Mouse (Mus musculus) CH12F3 (cell line): ENCODE data around the gene Gm10203.
"Not testable (repeated sequence)": the region's sequence is repeated elsewhere in the genome, so short reads cannot be mapped to it uniquely, and the experiment has no call there.

Experiments
- in situ Hi-C: fragments of 300-500 bp; cut with MboI; formaldehyde crosslinking; loops from 2 replicates; pipeline ENCODE4 v1.14.3; 2020; ENCODE audit warnings: low sequenced_read_pairs

Gene Gm10203

DNA sequence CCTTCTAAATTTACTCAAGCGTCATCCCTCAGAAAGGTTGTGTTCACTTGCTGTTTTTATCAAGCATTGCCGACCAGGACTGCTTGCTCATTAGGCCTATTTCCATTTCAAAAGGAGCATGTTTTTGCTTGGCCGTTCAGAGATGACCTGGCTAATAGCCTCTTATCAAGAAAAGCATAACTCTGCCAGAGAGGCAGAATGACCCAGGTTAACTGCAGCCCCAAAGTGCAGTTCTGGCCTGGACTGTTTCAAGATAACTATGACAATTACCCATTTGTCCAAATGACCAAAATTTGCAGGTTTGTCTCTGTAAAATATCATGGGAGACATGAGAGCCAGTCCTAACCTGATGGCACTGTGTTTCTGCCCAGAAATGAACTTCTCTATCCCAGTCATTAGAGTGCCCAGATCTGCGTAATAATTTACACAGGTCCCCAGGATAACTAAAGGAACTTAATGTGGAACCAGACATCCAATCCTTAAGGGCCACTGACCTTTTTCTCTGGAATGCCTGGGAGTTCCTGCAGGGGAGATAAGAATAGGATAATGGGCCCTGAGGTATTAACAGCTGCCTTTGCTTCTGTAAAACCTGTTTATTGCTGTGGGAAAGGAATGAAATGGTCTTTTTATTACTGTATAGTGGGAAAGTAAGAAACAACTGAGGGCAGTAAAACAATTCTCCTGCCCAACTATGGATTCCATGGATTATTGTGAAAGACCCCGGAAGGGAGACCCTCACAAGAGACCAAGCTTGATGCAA is 4.6 kb downstream of the Gm10203 start:
- in situ Hi-C loops = no loop called here

GRCm38 (mm10) chr6:149135631-149136030 is 5.7 kb downstream of the Gm10203 start:
- in situ Hi-C loops = no loop called here

DNA sequence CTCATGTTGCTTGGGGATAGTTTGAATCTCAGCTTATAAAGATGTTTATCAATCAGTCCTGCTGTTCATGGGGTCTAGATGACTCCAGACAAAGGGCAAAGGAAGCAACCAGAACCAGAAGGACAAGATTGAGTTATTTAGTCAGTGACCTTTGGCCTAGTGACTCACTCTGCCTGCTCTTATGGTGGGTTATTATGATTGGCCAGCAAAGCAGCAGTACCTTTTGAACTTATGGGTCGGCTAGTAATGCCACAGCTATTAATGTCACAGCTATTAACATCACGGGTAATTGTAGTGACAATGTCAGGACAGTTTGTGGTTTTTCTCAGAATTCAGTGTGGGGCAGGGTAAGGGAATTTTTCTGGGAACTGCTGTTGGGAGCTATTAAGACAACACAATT is 8.0 kb downstream of the Gm10203 start:
- in situ Hi-C loops = no loop called here

- in situ Hi-C loops = no loop called here
These were observed 9.0 kb downstream of the Gm10203 start for GRCm38 (mm10) chr6:149139011-149139410.

GRCm38 (mm10) chr6:149139471-149139870 is 9.5 kb downstream of the Gm10203 start, which contains the start of gene Etfbkmt:
Gene Etfbkmt, plus strand, starts transcription at chr6:149139849.
- in situ Hi-C loops = no loop called here

- in situ Hi-C loops = no loop called here
These were observed 11.6 kb downstream of the Gm10203 start for GRCm38 (mm10) chr6:149141393-149142173.

GRCm38 (mm10) chr6:149145143-149145542 is 15.2 kb downstream of the Gm10203 start:
- in situ Hi-C loops = no loop called here

- in situ Hi-C loops = no loop called here
These were observed 18.7 kb downstream of the Gm10203 start for GRCm38 (mm10) chr6:149148436-149149229.

DNA sequence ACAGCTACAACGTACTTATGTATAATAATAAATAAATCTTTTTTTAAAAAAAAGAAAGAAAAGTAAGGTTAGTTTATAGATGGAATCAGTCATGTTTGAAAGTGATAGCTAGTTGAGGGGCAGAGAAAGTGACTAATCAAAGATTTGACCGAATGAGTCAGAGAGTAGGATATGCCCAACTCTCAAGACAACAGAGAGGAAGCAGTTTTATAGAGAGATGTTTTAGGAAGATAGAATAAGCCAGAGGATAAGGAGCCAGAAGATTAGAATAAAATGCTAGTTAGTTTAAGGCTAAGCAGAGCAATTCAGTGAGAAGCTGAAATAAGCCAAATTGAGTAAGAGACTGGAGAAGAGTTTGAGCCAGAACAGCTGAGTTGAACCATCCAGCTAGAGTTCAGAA is 22.1 kb downstream of the Gm10203 start:
- in situ Hi-C loops = no loop called here

- in situ Hi-C loops = no loop called here
These were observed 23.6 kb downstream of the Gm10203 start for GRCm38 (mm10) chr6:149153473-149154115.

DNA sequence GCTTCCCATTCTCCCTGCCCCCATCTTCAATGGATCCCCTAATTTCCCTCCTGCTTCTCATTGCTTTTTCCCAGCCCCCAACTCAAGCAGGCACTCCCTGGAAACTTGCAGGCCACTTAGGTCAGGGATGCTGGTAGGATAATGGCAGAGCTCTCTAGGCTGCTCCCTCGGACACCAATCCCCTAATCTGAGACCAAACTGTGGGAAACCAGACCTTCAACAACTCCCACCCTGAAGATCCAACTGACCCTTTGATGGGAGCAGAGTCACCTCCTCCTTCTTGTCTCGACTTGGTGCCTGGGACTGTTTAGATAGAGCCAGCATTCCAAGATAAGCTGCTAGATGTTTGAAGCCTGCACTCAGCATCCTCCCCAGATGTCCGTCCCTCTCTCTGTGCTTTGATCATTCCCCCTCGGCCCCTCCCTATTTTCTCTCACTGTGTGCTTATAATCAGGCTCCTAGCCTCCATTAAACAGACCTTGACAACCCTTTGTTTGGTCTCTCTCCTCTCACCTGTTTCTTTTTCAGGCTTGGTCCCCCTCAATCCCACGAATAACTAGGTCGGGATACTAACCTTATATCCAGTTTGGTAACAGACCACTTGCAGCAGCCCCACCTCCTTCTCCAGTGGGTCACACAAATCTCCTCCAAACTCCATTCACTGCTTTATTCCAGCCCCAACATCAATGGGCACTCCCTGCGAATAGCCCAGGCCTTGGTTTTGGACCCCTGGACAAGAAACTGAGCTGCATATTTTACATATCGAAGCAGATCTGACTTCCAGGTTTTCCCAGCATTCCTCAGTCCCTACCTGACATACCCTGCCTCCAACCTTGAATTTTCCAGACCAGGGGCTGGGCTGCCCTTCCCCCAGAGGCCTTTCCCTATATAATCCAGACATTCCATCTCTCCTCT is 24.4 kb downstream of the Gm10203 start:
- in situ Hi-C loops = no loop called here

GRCm38 (mm10) chr6:149155031-149155841 is 25.3 kb downstream of the Gm10203 start:
- in situ Hi-C loops = no loop called here

DNA sequence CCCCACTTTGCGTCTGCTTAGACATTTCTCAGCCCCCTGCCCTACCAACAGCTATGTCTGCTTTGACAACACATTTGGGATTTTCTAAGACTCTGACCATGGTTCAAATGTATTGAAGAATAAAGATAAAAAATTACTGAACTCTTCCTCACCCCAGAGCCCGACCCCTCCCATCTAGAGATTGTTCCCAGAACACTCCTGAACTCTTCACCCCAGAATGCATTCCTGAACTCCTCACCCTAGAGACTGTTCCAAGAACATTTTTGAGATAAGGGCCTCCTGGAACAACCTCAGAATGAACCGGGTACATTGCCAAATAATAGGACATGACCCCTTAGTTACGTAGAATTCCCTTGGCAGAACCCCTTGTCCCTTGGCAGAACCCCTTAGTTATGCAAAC is 37.1 kb downstream of the Gm10203 start:
- in situ Hi-C loops = not testable (repeated sequence)

DNA sequence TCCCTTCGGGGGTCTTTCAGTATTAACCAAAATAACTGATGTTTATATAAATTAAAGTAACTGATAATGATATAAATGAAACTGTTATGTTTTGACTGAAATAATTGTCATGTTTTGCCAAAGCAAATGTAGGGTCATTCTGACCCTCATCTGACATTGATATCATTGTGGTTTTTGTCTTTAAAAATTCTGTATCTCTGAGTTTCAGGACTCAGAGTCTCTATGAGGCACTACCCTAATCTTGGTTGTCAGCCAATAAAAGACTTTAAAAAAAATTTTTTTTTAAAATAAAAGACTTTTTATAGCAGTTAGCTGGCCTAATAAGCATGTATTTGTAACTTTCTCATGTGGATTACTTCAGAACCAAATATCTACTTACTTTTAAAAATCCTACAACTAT is 37.7 kb downstream of the Gm10203 start:
- in situ Hi-C loops = no loop called here

GRCm38 (mm10) chr6:149168436-149168835 is 38.5 kb downstream of the Gm10203 start:
- in situ Hi-C loops = no loop called here

- in situ Hi-C loops = not testable (repeated sequence)
These were observed 40.0 kb downstream of the Gm10203 start for GRCm38 (mm10) chr6:149169965-149170364.

- in situ Hi-C loops = no loop called here
These were observed 44.1 kb downstream of the Gm10203 start for GRCm38 (mm10) chr6:149173831-149174625.

DNA sequence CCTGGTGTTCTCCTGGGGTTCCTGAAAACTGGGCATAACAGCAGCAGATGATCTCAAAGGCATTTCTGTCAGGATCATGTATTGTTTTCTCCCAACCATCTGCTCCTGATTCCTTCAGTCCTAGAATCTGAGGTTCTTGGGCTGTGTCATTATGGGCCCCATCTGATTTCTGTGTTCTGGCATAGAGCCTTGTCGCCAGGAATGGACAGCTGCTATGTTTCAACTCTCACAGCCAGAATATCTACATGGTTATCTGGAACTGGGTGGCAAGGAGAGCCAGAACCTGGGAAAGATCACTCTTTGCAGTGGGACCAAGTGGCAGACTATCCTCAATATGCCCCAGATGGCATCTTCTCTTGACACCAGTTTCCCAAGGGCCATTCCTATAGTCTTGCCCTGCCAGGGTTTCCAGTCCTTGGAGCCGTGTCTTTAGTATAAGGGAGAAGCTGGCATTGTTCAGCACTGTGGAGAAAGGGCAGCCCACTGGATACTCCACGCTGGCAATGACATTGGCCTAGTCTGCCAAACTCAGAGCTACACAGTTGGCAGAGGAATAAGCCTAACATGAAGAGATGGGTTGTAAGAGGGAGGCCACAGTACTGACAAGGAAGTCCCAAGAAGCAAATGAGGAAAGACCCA is 45.1 kb downstream of the Gm10203 start:
- in situ Hi-C loops = no loop called here
